Mouse (Mus musculus) intestine, embryonic 16.5 days (tissue): ENCODE data around the gene Trhde. TPM values are rescaled to one million over a fixed set of nuclear protein-coding genes. Genes with fewer than 3 reads are reported as not detected.

ENCODE experiments used
- ATAC-seq: fragments of 200-750 bp; cut with Nextera tagmentation; 2 replicates; pipeline ENCODE4 v1.8.0; 2017; ENCODE audit warnings: moderate TSS enrichment, moderate library complexity
- H3K27ac ChIP-seq: fragments of 300-500 bp; sonication (generic); 2 replicates; pipeline ENCODE4 v1.5.1; 2014; ENCODE audit warnings: mild to moderate bottlenecking, low read length
- H3K27me3 ChIP-seq: fragments of 300-500 bp; sonication (generic); replicated peaks from 2 replicates; pipeline ENCODE4 v1.6.1; 2014; ENCODE audit warnings: low read length, control low read depth, mixed read lengths; ENCODE audit not compliant: control insufficient read depth, insufficient read depth
- H3K36me3 ChIP-seq: fragments of 300-500 bp; sonication (generic); 2 replicates; pipeline ENCODE4 v1.6.1; 2014; ENCODE audit warnings: low read length, control low read depth; ENCODE audit not compliant: control insufficient read depth, insufficient read depth
- H3K4me1 ChIP-seq: fragments of 300-500 bp; sonication (generic); 2 replicates; pipeline ENCODE4 v1.6.1; 2014; ENCODE audit warnings: low read length, control low read depth, mixed read lengths; ENCODE audit not compliant: control insufficient read depth, insufficient read depth
- H3K4me2 ChIP-seq: fragments of 300-500 bp; sonication (generic); 2 replicates; pipeline ENCODE4 v1.6.1; 2014; ENCODE audit warnings: low read depth, low read length, control low read depth
- H3K4me3 ChIP-seq: fragments of 300-500 bp; sonication (generic); 2 replicates; pipeline ENCODE4 v1.5.1; 2014; ENCODE audit warnings: mild to moderate bottlenecking, low read length
- H3K9ac ChIP-seq: fragments of 300-500 bp; sonication (generic); 2 replicates; pipeline ENCODE4 v1.6.1; 2014; ENCODE audit warnings: low read depth, low read length
- H3K9me3 ChIP-seq: fragments of 300-500 bp; sonication (generic); 2 replicates; pipeline ENCODE4 v1.6.1; 2016; ENCODE audit warnings: low read length, control low read depth; ENCODE audit not compliant: control insufficient read depth
- WGBS: fragments of 180-500 bp; shearing (Covaris S2); extraction: QIAGEN DNeasy Blood & Tissue Kit; methylation state at CpG from one replicate; pipeline ENCODE4 v1.1.7; 2014; 5-methylcytosine and 5-hydroxymethylcytosine counted together
- polyA plus RNA-seq: library from polyadenylated mRNA; unstranded; fragments of >200 nt; fragmentation: Nextera tagmentation; extraction: Ambion mirVana; gene quantifications from 2 replicates; pipeline ENCODE4 v1.2.1, GENCODE M21; 2015

The Trhde gene
- polyA plus RNA-seq, 1 experiment from 2014 or later: 0.27 TPM

DNA sequence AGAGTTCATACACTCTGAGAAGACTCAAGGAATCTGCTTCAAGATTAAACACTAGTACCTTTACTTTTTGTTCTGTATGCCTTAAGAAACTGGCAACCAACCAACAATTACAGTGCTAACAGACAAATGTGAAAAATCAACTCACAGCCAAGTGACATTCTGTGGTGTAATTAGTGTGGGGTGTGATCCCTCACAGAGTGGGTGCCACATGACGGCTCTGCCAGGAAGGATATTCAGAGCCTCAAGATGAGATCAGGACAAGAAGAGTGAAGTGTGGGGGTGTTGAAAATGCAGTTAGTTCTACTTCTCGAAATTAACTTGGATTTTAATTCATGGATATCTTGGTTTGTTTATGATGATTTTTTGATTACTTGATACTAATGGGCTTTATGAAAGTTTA lies 398.3 kb downstream of the Trhde start:
- WGBS: 62% methylated on average over 2 of the region's 2 CpGs
- Histone ChIP-seq H3K27me3 (no peaks in the 10 kb centered on the region), H3K4me2 (no peak overlapping the region), H3K9me3 (no peaks in the 10 kb centered on the region), H3K4me3 (no peak overlapping the region), H3K9ac (no peak overlapping the region), H3K36me3 (no peaks in the 10 kb centered on the region), H3K27ac (no peak overlapping the region), H3K4me1 (no peaks in the 10 kb centered on the region)
- no peak for ATAC-seq

GRCm38 (mm10) chr10:114370804-114371203 lies 431.3 kb downstream of the Trhde start:
- no peak overlapping the region for H3K4me2 ChIP-seq
- WGBS: 73% methylated on average over 3 of the region's 3 CpGs
- ATAC-seq: peak; percentile 84
- no peaks in the 10 kb centered on the region for H3K9me3 ChIP-seq
- H3K4me3 ChIP-seq: no peak overlapping the region
- no peaks in the 10 kb centered on the region for H3K36me3 ChIP-seq
- no peaks in the 10 kb centered on the region for H3K4me1 ChIP-seq
- H3K27me3 ChIP-seq: no peaks in the 10 kb centered on the region
- no peak overlapping the region for H3K9ac ChIP-seq
- no peak overlapping the region for H3K27ac ChIP-seq

DNA sequence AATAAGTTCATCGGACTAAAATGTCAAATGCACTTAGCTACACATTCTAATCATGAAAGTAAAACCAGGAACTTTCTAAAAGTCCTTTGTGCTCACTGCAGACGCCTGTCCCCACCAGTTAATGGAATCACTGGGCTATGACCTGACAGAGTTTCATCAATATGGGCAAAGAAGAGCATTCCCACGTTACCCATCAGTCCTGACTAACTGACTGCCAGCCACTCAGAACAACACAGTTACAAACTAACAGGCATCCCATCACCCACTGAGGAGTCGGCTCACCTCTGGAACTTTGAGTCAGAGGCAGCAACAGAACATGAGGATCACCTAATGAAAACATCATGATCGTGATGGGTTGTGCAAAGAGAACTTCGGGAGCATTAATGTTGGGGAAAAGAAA lies 438.7 kb downstream of the Trhde start:
- no peak overlapping the region for H3K27ac ChIP-seq
- no peaks in the 10 kb centered on the region for H3K36me3 ChIP-seq
- H3K4me3 ChIP-seq: no peak overlapping the region
- no peak overlapping the region for H3K4me2 ChIP-seq
- 74% methylated on average over 6 of the region's 6 CpGs for WGBS
- no peaks in the 10 kb centered on the region for H3K27me3 ChIP-seq
- no peak for ATAC-seq
- H3K9me3 ChIP-seq: no peaks in the 10 kb centered on the region
- no peak overlapping the region for H3K9ac ChIP-seq
- no peaks in the 10 kb centered on the region for H3K4me1 ChIP-seq

DNA sequence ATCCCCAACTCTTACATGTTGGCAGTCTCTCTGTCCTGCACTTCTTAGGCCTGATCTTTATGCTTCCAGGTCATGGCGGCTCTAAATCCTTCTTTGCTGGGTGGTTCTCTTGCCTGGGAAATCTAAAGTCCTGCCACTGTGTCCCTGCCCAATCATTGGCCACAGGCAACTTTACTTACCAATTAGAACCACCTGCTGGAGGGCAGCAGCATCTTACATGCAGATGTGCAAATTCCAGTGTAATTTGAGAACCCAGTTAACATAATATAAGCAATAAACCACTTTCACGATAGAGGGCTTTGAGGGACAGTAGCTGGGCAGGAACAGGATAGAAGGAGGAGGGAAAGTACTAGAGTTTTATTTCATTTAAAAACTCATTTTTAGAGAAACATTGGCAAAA lies 439.5 kb downstream of the Trhde start:
- H3K4me3 ChIP-seq: no peak overlapping the region
- no peak overlapping the region for H3K4me2 ChIP-seq
- no peaks in the 10 kb centered on the region for H3K4me1 ChIP-seq
- WGBS: 58% methylated on average over 2 of the region's 2 CpGs
- no peaks in the 10 kb centered on the region for H3K9me3 ChIP-seq
- H3K27me3 ChIP-seq: no peaks in the 10 kb centered on the region
- ATAC-seq: no peak
- H3K27ac ChIP-seq: no peak overlapping the region
- H3K9ac ChIP-seq: no peak overlapping the region
- no peaks in the 10 kb centered on the region for H3K36me3 ChIP-seq
